Mouse (Mus musculus): ENCODE measurements at regions not wholly inside any gene's neighbourhood (a gene's known extent, or its start where the extent isn't known, plus 50 kb on each side); places are given as distances from the start of the nearest gene placed in this dataset.
"Not testable (repeated sequence)": the region's sequence is repeated elsewhere in the genome, so short reads cannot be mapped to it uniquely, and the experiment has no call there.

GRCm38 (mm10) chr12:54533134-54533533 is 123.2 kb downstream of the Sptssa start:
- TF ChIP-seq CTCF (IDR thresholded peaks at IDR 0.05; ENCODE audit: control insufficient read depth, insufficient read depth, low read length) (no peak), POLR2A (IDR thresholded peaks at IDR 0.05; ENCODE audit: borderline replicate concordance, control insufficient read depth, low read depth, low read length) (no peak)
- Histone ChIP-seq H3K4me3 (replicated peaks; ENCODE audit: control insufficient read depth, low read depth, low read length) (no peak overlapping the region), H3K27ac (ENCODE audit: control insufficient read depth, insufficient read depth, low read depth, low read length, poor library complexity) (no peak overlapping the region; the same call in 1 of the 2 replicates), H3K4me1 (ENCODE audit: control insufficient read depth, insufficient read depth, low read length) (no peaks in the 10 kb centered on the region)
- 54% methylated on average over 5 of the region's 5 CpGs for WGBS

- 79% methylated on average over 8 of the region's 8 CpGs for WGBS
- Histone ChIP-seq H3K27ac (ENCODE audit: control insufficient read depth, insufficient read depth, low read depth, low read length, poor library complexity) (no peak overlapping the region), H3K4me1 (ENCODE audit: control insufficient read depth, insufficient read depth, low read length) (no peaks in the 10 kb centered on the region), H3K4me3 (replicated peaks; ENCODE audit: control insufficient read depth, low read depth, low read length) (no peak overlapping the region)
- TF ChIP-seq CTCF (IDR thresholded peaks at IDR 0.05; ENCODE audit: control insufficient read depth, insufficient read depth, low read length) (no peak), POLR2A (IDR thresholded peaks at IDR 0.05; ENCODE audit: borderline replicate concordance, control insufficient read depth, low read depth, low read length) (no peak)
Measured at GRCm38 (mm10) chr12:54532062-54532461, 124.3 kb downstream of the Sptssa start.

GRCm38 (mm10) chr12:54528046-54528445 is 128.3 kb downstream of the Sptssa start:
- H3K4me3 ChIP-seq (replicated peaks; ENCODE audit: control insufficient read depth, low read depth, low read length), result no peak overlapping the region
- no peak overlapping the region for H3K27ac ChIP-seq (ENCODE audit: control insufficient read depth, insufficient read depth, low read depth, low read length, poor library complexity)
- H3K4me1 ChIP-seq (ENCODE audit: control insufficient read depth, insufficient read depth, low read length), result no peaks in the 10 kb centered on the region
- TF ChIP-seq CTCF (IDR thresholded peaks at IDR 0.05; ENCODE audit: control insufficient read depth, insufficient read depth, low read length) (no peak), POLR2A (IDR thresholded peaks at IDR 0.05; ENCODE audit: borderline replicate concordance, control insufficient read depth, low read depth, low read length) (no peak)

- no peak for TF ChIP-seq POLR2A (IDR thresholded peaks at IDR 0.05; ENCODE audit: borderline replicate concordance, control insufficient read depth, low read depth, low read length)
- TF ChIP-seq CTCF (IDR thresholded peaks at IDR 0.05; ENCODE audit: control insufficient read depth, insufficient read depth, low read length), result no peak
- 39% methylated on average over 2 of the region's 2 CpGs for WGBS
- no peak overlapping the region for H3K4me3 ChIP-seq (replicated peaks; ENCODE audit: control insufficient read depth, low read depth, low read length)
- H3K27ac ChIP-seq (ENCODE audit: control insufficient read depth, insufficient read depth, low read depth, low read length, poor library complexity), result no peak overlapping the region
- no peaks in the 10 kb centered on the region for H3K4me1 ChIP-seq (ENCODE audit: control insufficient read depth, insufficient read depth, low read length)
Measured at GRCm38 (mm10) chr12:54527577-54527976, 128.8 kb downstream of the Sptssa start.

- WGBS, result 71% methylated on average over 4 of the region's 4 CpGs
- no peaks in the 10 kb centered on the region; the same call in 1 of the 2 replicates for H3K4me1 ChIP-seq (ENCODE audit: control insufficient read depth, insufficient read depth, low read length)
- no peak overlapping the region for H3K27ac ChIP-seq (ENCODE audit: control insufficient read depth, insufficient read depth, low read depth, low read length, poor library complexity)
- no peak overlapping the region for H3K4me3 ChIP-seq (replicated peaks; ENCODE audit: control insufficient read depth, low read depth, low read length)
- no peak for TF ChIP-seq CTCF (IDR thresholded peaks at IDR 0.05; ENCODE audit: control insufficient read depth, insufficient read depth, low read length)
- TF ChIP-seq POLR2A (IDR thresholded peaks at IDR 0.05; ENCODE audit: borderline replicate concordance, control insufficient read depth, low read depth, low read length), result no peak
Measured at GRCm38 (mm10) chr12:54520406-54520805, 136.0 kb downstream of the Sptssa start.

- Histone ChIP-seq H3K4me1 (ENCODE audit: control insufficient read depth, insufficient read depth, low read length) (no peaks in the 10 kb centered on the region; the same call in 1 of the 2 replicates), H3K27ac (ENCODE audit: control insufficient read depth, insufficient read depth, low read depth, low read length, poor library complexity) (no peak overlapping the region), H3K4me3 (replicated peaks; ENCODE audit: control insufficient read depth, low read depth, low read length) (no peak overlapping the region)
- WGBS, result 37% methylated on average over 3 of the region's 3 CpGs
- TF ChIP-seq CTCF (IDR thresholded peaks at IDR 0.05; ENCODE audit: control insufficient read depth, insufficient read depth, low read length) (no peak), POLR2A (IDR thresholded peaks at IDR 0.05; ENCODE audit: borderline replicate concordance, control insufficient read depth, low read depth, low read length) (no peak)
Measured at GRCm38 (mm10) chr12:54519370-54519769, 137.0 kb downstream of the Sptssa start.

GRCm38 (mm10) chr12:54517265-54517664 is 139.1 kb downstream of the Sptssa start:
- no peak overlapping the region for H3K4me3 ChIP-seq (replicated peaks; ENCODE audit: control insufficient read depth, low read depth, low read length)
- H3K27ac ChIP-seq (ENCODE audit: control insufficient read depth, insufficient read depth, low read depth, low read length, poor library complexity), result no peak overlapping the region
- H3K4me1 ChIP-seq (ENCODE audit: control insufficient read depth, insufficient read depth, low read length), result no peaks in the 10 kb centered on the region; the same call in 1 of the 2 replicates
- TF ChIP-seq POLR2A (IDR thresholded peaks at IDR 0.05; ENCODE audit: borderline replicate concordance, control insufficient read depth, low read depth, low read length) (no peak), CTCF (IDR thresholded peaks at IDR 0.05; ENCODE audit: control insufficient read depth, insufficient read depth, low read length) (no peak)
- WGBS, result 77% methylated on average over 3 of the region's 3 CpGs

GRCm38 (mm10) chr12:54516463-54516862 is 139.9 kb downstream of the Sptssa start:
- no peak overlapping the region for H3K4me3 ChIP-seq (replicated peaks; ENCODE audit: control insufficient read depth, low read depth, low read length)
- TF ChIP-seq POLR2A (IDR thresholded peaks at IDR 0.05; ENCODE audit: borderline replicate concordance, control insufficient read depth, low read depth, low read length) (no peak), CTCF (IDR thresholded peaks at IDR 0.05; ENCODE audit: control insufficient read depth, insufficient read depth, low read length) (no peak)
- WGBS, result 58% methylated on average over 3 of the region's 3 CpGs
- H3K4me1 ChIP-seq (ENCODE audit: control insufficient read depth, insufficient read depth, low read length), result no peaks in the 10 kb centered on the region; the same call in 1 of the 2 replicates
- no peak overlapping the region for H3K27ac ChIP-seq (ENCODE audit: control insufficient read depth, insufficient read depth, low read depth, low read length, poor library complexity)

- not testable (repeated sequence) for H3K27ac ChIP-seq (ENCODE audit: control insufficient read depth, insufficient read depth, low read depth, low read length, poor library complexity); H3K4me3 ChIP-seq (replicated peaks; ENCODE audit: control insufficient read depth, low read depth, low read length); H3K4me1 ChIP-seq (ENCODE audit: control insufficient read depth, insufficient read depth, low read length)
- WGBS, result 79% methylated on average over 4 of the region's 4 CpGs
Measured at GRCm38 (mm10) chr12:54516039-54516438, 140.3 kb downstream of the Sptssa start.
